Mouse (Mus musculus) embryonic facial prominence, embryonic 11.5 days (tissue): ENCODE results near the gene Cfc1. TPM values are rescaled to one million over a fixed set of nuclear protein-coding genes. Genes with fewer than 3 reads are reported as not detected.
"Not testable (repeated sequence)": the region's sequence is repeated elsewhere in the genome, so short reads cannot be mapped to it uniquely, and the experiment has no call there.

Experiments used
- ATAC-seq: fragments of 200-750 bp; cut with Nextera tagmentation; replicated peaks from 2 replicates; pipeline ENCODE4 v1.8.0; 2017; ENCODE audit warnings: low read depth; ENCODE audit not compliant: insufficient number of reproducible peaks, low FRiP score, low TSS enrichment
- DNase-seq: peaks from one replicate; pipeline ENCODE4 v3.0.0-alpha.2; 2015; ENCODE audit warnings: low spot score
- H3K27ac ChIP-seq: fragments of 300-500 bp; sonication (generic); replicated peaks from 2 replicates; pipeline ENCODE4 v1.5.1; 2014; ENCODE audit warnings: mild to moderate bottlenecking, low read depth, low read length, control low read depth
- H3K27me3 ChIP-seq: fragments of 300-500 bp; sonication (generic); 2 replicates; pipeline ENCODE4 v1.6.1; 2014; ENCODE audit warnings: mild to moderate bottlenecking, low read length, moderate library complexity, mixed read lengths; ENCODE audit not compliant: control insufficient read depth, insufficient read depth
- H3K36me3 ChIP-seq: fragments of 300-500 bp; sonication (generic); replicated peaks from 2 replicates; pipeline ENCODE4 v1.6.1; 2014; ENCODE audit warnings: low read depth, mild to moderate bottlenecking, low read length, moderate library complexity, mixed read lengths; ENCODE audit not compliant: control insufficient read depth, insufficient read depth
- H3K4me1 ChIP-seq: fragments of 300-500 bp; sonication (generic); 2 replicates; pipeline ENCODE4 v1.6.1; 2014; ENCODE audit warnings: low read length, mixed read lengths; ENCODE audit not compliant: control insufficient read depth, insufficient read depth
- H3K4me2 ChIP-seq: fragments of 300-500 bp; sonication (generic); 2 replicates; pipeline ENCODE4 v1.6.1; 2014; ENCODE audit warnings: low read depth, mild to moderate bottlenecking, control low read depth, low read length, moderate library complexity
- H3K4me3 ChIP-seq: fragments of 300-500 bp; sonication (generic); 2 replicates; pipeline ENCODE4 v1.5.1; 2014; ENCODE audit warnings: low read depth, low read length, control low read depth
- H3K9ac ChIP-seq: fragments of 300-500 bp; sonication (generic); replicated peaks from 2 replicates; pipeline ENCODE4 v1.6.1; 2014; ENCODE audit warnings: mild to moderate bottlenecking, control low read depth, low read length
- H3K9me3 ChIP-seq: fragments of 300-500 bp; sonication (generic); replicated peaks from 2 replicates; pipeline ENCODE4 v1.6.1; 2016; ENCODE audit warnings: mild to moderate bottlenecking, low read length, inconsistent platforms, mixed read lengths; ENCODE audit not compliant: control insufficient read depth
- WGBS: fragments of 180-500 bp; shearing (Covaris S2); extraction: QIAGEN DNeasy Blood & Tissue Kit; methylation state at CpG from one replicate; pipeline ENCODE4 v1.1.7; 2014; 5-methylcytosine and 5-hydroxymethylcytosine counted together
- polyA plus RNA-seq: library from polyadenylated mRNA; unstranded; fragments of >200 nt; fragmentation: Nextera tagmentation; extraction: Ambion mirVana; gene quantifications from 2 replicates; pipeline ENCODE4 v1.2.1, GENCODE M21; 2014

Cfc1 gene
- polyA plus RNA-seq, 1 experiment from 2014 or later = not detected

DNA sequence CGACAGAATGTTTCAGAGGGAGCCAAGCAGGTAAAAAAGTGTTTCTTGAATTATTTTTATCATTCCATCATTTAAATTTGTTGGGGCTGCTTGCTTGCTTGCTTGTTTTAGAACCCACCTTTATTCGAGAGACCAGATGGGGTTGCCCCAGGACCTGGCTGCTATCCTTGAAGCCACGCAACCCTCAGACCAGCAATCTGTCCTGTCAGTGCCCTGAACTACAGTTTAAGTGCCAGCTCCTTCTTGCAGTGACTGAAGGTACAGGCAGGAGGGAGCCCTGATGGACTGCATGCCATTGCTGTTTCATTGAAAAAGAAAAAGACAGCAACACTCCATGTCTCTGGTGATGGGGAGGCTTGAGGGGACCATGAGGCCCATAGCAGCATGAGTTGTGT is 12.6 kb upstream of the Cfc1 start:
- no peak for DNase-seq
- no peak overlapping the region for H3K27ac ChIP-seq
- no peak overlapping the region for H3K4me2 ChIP-seq
- H3K4me1 ChIP-seq = no peaks in the 10 kb centered on the region
- H3K9ac ChIP-seq = no peak overlapping the region
- H3K27me3 ChIP-seq = no peaks in the 10 kb centered on the region; the same call in 1 of the 2 replicates
- WGBS = 84% methylated on average over 3 of the region's 3 CpGs
- no peak for ATAC-seq
- no peaks in the 10 kb centered on the region for H3K9me3 ChIP-seq
- H3K4me3 ChIP-seq = no peak overlapping the region
- H3K36me3 ChIP-seq = no peaks in the 10 kb centered on the region

DNA sequence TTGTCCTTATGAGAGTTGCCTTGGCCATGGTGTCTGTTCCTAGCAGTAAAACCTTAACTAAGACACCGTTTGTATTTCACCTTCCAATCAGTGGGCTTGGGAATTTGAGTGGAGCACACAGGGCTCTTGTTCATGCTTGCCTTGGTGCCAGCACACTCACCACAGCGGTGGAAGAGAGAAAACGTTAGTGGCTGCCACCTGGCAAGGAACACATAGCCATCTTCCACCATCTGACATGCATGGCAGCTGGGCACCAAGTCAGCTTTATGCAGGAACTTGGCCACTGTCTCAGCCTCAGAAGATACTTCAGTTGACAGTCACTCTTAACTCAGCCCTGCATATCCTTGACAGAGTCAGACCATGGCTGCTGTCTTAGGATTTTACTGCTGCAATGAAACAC is 11.8 kb upstream of the Cfc1 start:
- 85% methylated on average over 3 of the region's 3 CpGs for WGBS
- Histone ChIP-seq H3K27me3 (no peaks in the 10 kb centered on the region; the same call in 1 of the 2 replicates), H3K27ac (no peak overlapping the region), H3K9ac (no peak overlapping the region), H3K36me3 (no peaks in the 10 kb centered on the region), H3K4me1 (no peaks in the 10 kb centered on the region), H3K4me3 (no peak overlapping the region), H3K9me3 (no peaks in the 10 kb centered on the region), H3K4me2 (no peak overlapping the region)
- DNase-seq (no peak), ATAC-seq (no peak)

DNA sequence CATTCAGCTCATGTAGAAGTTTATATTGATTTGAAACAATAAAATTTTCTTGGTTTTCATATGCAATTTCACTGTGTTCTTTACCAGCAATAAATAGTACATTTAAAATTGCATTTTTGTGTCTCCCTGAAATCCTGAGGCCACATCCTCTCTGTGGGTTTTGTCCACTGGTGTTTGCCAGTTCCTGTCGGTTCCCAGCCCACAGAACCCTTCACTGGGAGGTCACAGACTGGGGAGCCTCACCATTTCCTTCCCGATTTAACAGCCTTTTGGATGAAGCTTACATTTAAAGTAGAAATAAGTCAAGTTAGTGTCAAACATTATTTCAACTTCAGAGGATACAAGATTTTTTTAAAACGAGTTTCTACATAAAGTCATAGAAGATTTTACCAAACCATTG is 874 bp upstream of the Cfc1 start:
- H3K36me3 ChIP-seq, H3K4me2 ChIP-seq, H3K4me3 ChIP-seq, H3K9ac ChIP-seq, ATAC-seq, H3K9me3 ChIP-seq, H3K4me1 ChIP-seq, H3K27ac ChIP-seq, DNase-seq: not testable (repeated sequence)
- peaks cover 20% of the 10 kb centered on the region for H3K27me3 ChIP-seq
- WGBS = 57% methylated on average over 3 of the region's 3 CpGs

DNA sequence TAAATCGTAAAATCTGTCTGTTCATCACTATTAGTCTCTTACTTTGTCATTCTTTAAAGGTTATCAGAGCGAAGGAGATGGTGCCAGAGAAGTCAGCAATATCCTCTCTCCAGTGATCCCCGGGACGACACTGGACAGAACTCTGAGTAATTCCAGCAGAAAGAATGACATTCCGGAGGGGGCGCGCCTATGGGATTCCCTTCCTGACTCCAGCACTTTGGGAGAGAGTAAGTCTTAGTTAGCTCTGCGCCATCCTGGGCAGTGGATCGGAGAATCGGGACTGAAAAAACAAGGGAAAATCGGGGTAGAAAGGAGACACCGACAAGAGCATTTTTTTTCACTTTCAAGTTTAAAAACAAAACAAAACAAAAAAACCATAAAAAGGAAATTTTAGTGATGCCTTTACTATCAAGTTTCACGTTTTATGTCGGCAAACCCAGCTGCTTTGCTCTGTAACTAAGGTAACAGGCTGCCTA is 881 bp downstream of the Cfc1 start:
- no peaks in the 10 kb centered on the region; the same call in 1 of the 2 replicates for H3K4me1 ChIP-seq
- H3K4me2 ChIP-seq = no peak overlapping the region; the same call in 1 of the 2 replicates
- H3K27me3 ChIP-seq = peaks cover 20% of the 10 kb centered on the region
- no peak overlapping the region for H3K27ac ChIP-seq
- WGBS = under 1% methylated on average over 14 of the region's 14 CpGs
- no peak overlapping the region for H3K4me3 ChIP-seq
- no peaks in the 10 kb centered on the region for H3K36me3 ChIP-seq
- no peak for ATAC-seq
- H3K9ac ChIP-seq = no peak overlapping the region
- DNase-seq = no peak
- no peaks in the 10 kb centered on the region for H3K9me3 ChIP-seq

DNA sequence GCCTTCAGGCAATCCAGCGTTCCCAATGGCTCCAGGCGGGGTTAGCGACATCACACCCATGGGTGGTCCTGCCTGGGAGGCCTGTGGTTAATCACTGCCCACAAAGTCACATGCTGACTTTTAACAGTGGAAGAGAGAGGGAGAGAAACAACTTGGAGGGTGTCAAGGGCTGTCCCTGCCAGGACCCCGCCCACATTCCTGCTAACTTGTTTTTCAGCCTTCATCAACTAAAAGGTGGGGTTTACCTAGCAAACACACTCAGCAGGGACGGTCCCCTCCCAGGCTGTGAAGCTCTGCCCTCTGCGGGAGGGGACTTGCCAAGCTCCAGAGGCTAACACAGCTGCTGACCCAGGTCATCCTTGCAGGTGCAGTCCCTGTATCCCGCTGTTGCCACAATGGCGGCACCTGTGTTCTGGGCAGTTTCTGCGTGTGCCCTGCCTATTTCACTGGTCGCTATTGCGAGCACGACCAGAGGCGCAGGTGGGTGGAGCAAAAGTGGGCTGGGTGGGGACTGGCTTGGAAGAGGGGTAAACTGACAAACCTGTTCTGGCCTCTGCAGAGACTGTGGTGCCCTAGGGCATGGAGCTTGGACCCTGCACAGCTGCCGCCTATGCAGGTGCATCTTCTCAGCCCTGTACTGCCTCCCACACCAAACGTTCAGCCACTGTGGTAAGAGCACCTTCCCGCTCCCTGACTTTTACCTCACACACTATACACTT is 1.5 kb downstream of the Cfc1 start:
- H3K9me3 ChIP-seq = no peaks in the 10 kb centered on the region
- no peak overlapping the region for H3K27ac ChIP-seq
- no peak overlapping the region for H3K9ac ChIP-seq
- DNase-seq (peak; percentile 36), ATAC-seq (peak; percentile 65; the same call in 1 of the 2 replicates)
- no peaks in the 10 kb centered on the region for H3K36me3 ChIP-seq
- H3K4me3 ChIP-seq = no peak overlapping the region
- H3K4me1 ChIP-seq = no peaks in the 10 kb centered on the region; the same call in 1 of the 2 replicates
- H3K27me3 ChIP-seq = peaks cover 20% of the 10 kb centered on the region
- H3K4me2 ChIP-seq = peak overlapping the region; percentile 22; the same call in 1 of the 2 replicates
- WGBS = 3% methylated on average over 16 of the region's 16 CpGs

DNA sequence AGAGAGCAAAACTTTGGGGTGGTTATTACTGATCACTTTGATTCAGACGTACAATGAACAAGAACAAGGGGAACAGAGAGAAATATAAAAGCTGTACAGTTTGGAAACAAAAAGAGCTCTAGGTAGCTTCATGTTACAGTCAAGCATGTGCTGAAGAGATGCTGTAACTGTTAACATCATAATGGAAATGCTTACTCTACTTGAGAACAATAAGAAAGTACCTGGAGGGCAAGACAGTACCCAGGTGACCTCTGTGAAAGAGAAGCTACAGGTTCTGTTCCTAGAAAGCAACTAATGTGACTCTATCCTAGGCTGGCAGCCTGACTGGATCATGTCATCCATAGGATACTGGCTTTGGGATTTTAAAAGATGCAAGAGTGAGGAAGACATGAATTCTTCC is 11.6 kb downstream of the Cfc1 start:
- Histone ChIP-seq H3K27me3 (no peaks in the 10 kb centered on the region), H3K27ac (no peak overlapping the region), H3K36me3 (no peaks in the 10 kb centered on the region), H3K9me3 (no peaks in the 10 kb centered on the region), H3K4me3 (no peak overlapping the region), H3K4me2 (no peak overlapping the region), H3K9ac (no peak overlapping the region), H3K4me1 (no peaks in the 10 kb centered on the region)
- WGBS = 77% methylated on average over 1 of the region's 1 CpGs
- ATAC-seq (no peak), DNase-seq (no peak)

DNA sequence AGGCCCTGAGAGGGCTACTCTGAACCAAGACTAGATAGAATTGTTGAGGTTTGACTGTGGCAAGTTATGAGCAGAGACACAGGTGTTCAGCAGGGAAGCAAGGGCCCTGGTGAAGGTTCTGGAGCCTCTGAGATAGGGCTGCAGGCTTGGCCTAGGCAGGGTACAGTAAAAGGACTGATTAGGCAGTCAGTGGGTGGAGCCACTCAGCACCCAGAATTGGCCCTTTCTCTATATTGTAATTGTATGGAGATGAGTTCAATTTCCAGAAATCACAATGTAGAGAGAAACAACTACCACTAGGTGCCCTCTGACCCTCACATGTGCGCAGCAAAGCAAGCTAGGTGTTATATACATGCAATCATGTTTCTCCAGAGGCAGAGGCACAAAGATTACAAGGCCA is 18.2 kb downstream of the Cfc1 start:
- WGBS = 92% methylated on average over 1 of the region's 1 CpGs
- Histone ChIP-seq H3K27ac (no peak overlapping the region), H3K4me1 (no peaks in the 10 kb centered on the region), H3K27me3 (no peaks in the 10 kb centered on the region), H3K9ac (no peak overlapping the region), H3K4me2 (no peak overlapping the region), H3K9me3 (no peaks in the 10 kb centered on the region), H3K36me3 (no peaks in the 10 kb centered on the region), H3K4me3 (no peak overlapping the region)
- ATAC-seq = no peak
- DNase-seq = no peak

DNA sequence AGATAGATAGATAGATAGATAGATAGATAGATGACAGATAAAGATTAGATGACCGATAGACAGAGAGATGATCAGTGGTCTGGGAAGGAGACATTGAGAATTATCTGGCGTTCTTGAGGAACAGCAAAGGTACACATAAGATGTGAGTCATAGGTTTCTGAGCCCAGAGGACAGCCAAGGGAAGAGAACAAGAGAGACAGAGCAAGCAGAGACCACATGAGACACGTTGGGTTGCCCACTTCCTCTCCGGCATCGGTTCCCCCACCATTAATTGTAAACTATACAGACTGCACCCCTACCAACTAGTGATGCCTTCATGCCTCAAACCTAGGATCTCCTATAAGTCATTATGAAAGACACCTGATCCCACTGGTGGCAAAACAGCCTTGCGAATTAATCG is 18.8 kb downstream of the Cfc1 start:
- ATAC-seq = no peak
- no peak overlapping the region for H3K9ac ChIP-seq
- no peak overlapping the region for H3K4me2 ChIP-seq
- no peaks in the 10 kb centered on the region for H3K27me3 ChIP-seq
- H3K4me3 ChIP-seq = no peak overlapping the region
- 90% methylated on average over 7 of the region's 7 CpGs for WGBS
- H3K27ac ChIP-seq = no peak overlapping the region
- DNase-seq = no peak
- no peaks in the 10 kb centered on the region for H3K36me3 ChIP-seq
- H3K4me1 ChIP-seq = no peaks in the 10 kb centered on the region
- no peaks in the 10 kb centered on the region for H3K9me3 ChIP-seq
